Mouse (Mus musculus): ENCODE results near the gene Olfr593. TPM values are rescaled to one million over a fixed set of nuclear protein-coding genes. Genes with fewer than 3 reads are reported as not detected.
"Not testable (repeated sequence)": the region's sequence is repeated elsewhere in the genome, so short reads cannot be mapped to it uniquely, and the experiment has no call there.

Olfr593 gene
- not detected in 2 replicates for polyA plus RNA-seq (2014; fragmentation: Nextera tagmentation; extraction: Ambion mirVana)

GRCm38 (mm10) chr7:103211562-103211961 is at the start of gene Olfr593:
Gene Olfr593, plus strand, starts transcription at chr7:103211862.
- H3K4me1 ChIP-seq (replicated peaks; ENCODE audit: control insufficient read depth, insufficient read depth, low read length): no peaks in the 10 kb centered on the region
- H3K9ac ChIP-seq (ENCODE audit: low read depth, low read length): no peak within 1 kb of the TSS
- H3K27me3 ChIP-seq (replicated peaks; ENCODE audit: control insufficient read depth, insufficient read depth, low read length): no peaks in the 10 kb centered on the region
- no peak within 1 kb of the TSS for H3K4me2 ChIP-seq
- DNase-seq (ENCODE audit: low spot score) (no peak), ATAC-seq (replicated peaks; ENCODE audit: low FRiP score) (no peak)
- no peaks in the 10 kb centered on the region for H3K9me3 ChIP-seq (ENCODE audit: control insufficient read depth, low read length)
- H3K36me3 ChIP-seq (ENCODE audit: control insufficient read depth, insufficient read depth, low read length): no peaks in the 10 kb centered on the region
- H3K4me3 ChIP-seq (ENCODE audit: low read depth, low read length): no peak within 1 kb of the TSS
- WGBS: 69% methylated on average over 1 of the region's 1 CpGs
- no peak within 1 kb of the TSS for H3K27ac ChIP-seq (ENCODE audit: low read depth, low read length)

- Histone ChIP-seq H3K9ac (ENCODE audit: low read depth, low read length) (no peak overlapping the region), H3K4me3 (ENCODE audit: low read depth, low read length) (no peak overlapping the region), H3K9me3 (ENCODE audit: control insufficient read depth, low read length) (no peaks in the 10 kb centered on the region), H3K4me2 (no peak overlapping the region), H3K27me3 (replicated peaks; ENCODE audit: control insufficient read depth, insufficient read depth, low read length) (no peaks in the 10 kb centered on the region), H3K36me3 (ENCODE audit: control insufficient read depth, insufficient read depth, low read length) (no peaks in the 10 kb centered on the region), H3K4me1 (replicated peaks; ENCODE audit: control insufficient read depth, insufficient read depth, low read length) (no peaks in the 10 kb centered on the region), H3K27ac (ENCODE audit: low read depth, low read length) (no peak overlapping the region)
- 74% methylated on average over 5 of the region's 5 CpGs for WGBS
- no peak for ATAC-seq (replicated peaks; ENCODE audit: low FRiP score)
- DNase-seq (ENCODE audit: low spot score): no peak
Measured at GRCm38 (mm10) chr7:103169697-103170096, 42.0 kb upstream of the Olfr593 start.

- Histone ChIP-seq H3K36me3 (ENCODE audit: control insufficient read depth, insufficient read depth, low read length) (no peaks in the 10 kb centered on the region), H3K4me3 (ENCODE audit: low read depth, low read length) (no peak within 1 kb of the TSS), H3K4me2 (no peak within 1 kb of the TSS), H3K27ac (ENCODE audit: low read depth, low read length) (no peak within 1 kb of the TSS), H3K27me3 (replicated peaks; ENCODE audit: control insufficient read depth, insufficient read depth, low read length) (no peaks in the 10 kb centered on the region), H3K9me3 (ENCODE audit: control insufficient read depth, low read length) (no peaks in the 10 kb centered on the region), H3K4me1 (replicated peaks; ENCODE audit: control insufficient read depth, insufficient read depth, low read length) (no peaks in the 10 kb centered on the region), H3K9ac (ENCODE audit: low read depth, low read length) (no peak within 1 kb of the TSS)
- DNase-seq (ENCODE audit: low spot score) (no peak), ATAC-seq (replicated peaks; ENCODE audit: low FRiP score) (no peak)
- 78% methylated on average over 1 of the region's 1 CpGs for WGBS
Measured at GRCm38 (mm10) chr7:103178240-103178639, 33.4 kb upstream of the Olfr593 start, which contains the start of gene Olfr591. Gene Olfr591, minus strand, starts transcription at chr7:103178340.

- not testable (repeated sequence) for H3K4me3 ChIP-seq (ENCODE audit: low read depth, low read length); H3K4me1 ChIP-seq (replicated peaks; ENCODE audit: control insufficient read depth, insufficient read depth, low read length); H3K4me2 ChIP-seq; ATAC-seq (replicated peaks; ENCODE audit: low FRiP score); H3K27me3 ChIP-seq (replicated peaks; ENCODE audit: control insufficient read depth, insufficient read depth, low read length); H3K9ac ChIP-seq (ENCODE audit: low read depth, low read length); H3K27ac ChIP-seq (ENCODE audit: low read depth, low read length); H3K36me3 ChIP-seq (ENCODE audit: control insufficient read depth, insufficient read depth, low read length); DNase-seq (ENCODE audit: low spot score); H3K9me3 ChIP-seq (ENCODE audit: control insufficient read depth, low read length)
- WGBS: 73% methylated on average over 1 of the region's 1 CpGs
Measured at GRCm38 (mm10) chr7:103184503-103184902, 27.2 kb upstream of the Olfr593 start, which contains the start of gene Olfr592. Gene Olfr592, plus strand, starts transcription at chr7:103184803.

GRCm38 (mm10) chr7:103212050-103212449 is 388 bp downstream of the Olfr593 start:
- H3K36me3 ChIP-seq (ENCODE audit: control insufficient read depth, insufficient read depth, low read length); ATAC-seq (replicated peaks; ENCODE audit: low FRiP score); H3K4me2 ChIP-seq; H3K9me3 ChIP-seq (ENCODE audit: control insufficient read depth, low read length); H3K4me3 ChIP-seq (ENCODE audit: low read depth, low read length); DNase-seq (ENCODE audit: low spot score); H3K27me3 ChIP-seq (replicated peaks; ENCODE audit: control insufficient read depth, insufficient read depth, low read length); H3K4me1 ChIP-seq (replicated peaks; ENCODE audit: control insufficient read depth, insufficient read depth, low read length); H3K9ac ChIP-seq (ENCODE audit: low read depth, low read length); H3K27ac ChIP-seq (ENCODE audit: low read depth, low read length): not testable (repeated sequence)
- 89% methylated on average over 5 of the region's 5 CpGs for WGBS

- H3K4me3 ChIP-seq (ENCODE audit: low read depth, low read length): no peak within 1 kb of the TSS
Measured at GRCm38 (mm10) chr7:103216696-103217095, 5.0 kb downstream of the Olfr593 start, which contains the start of gene Olfr594. Gene Olfr594, plus strand, starts transcription at chr7:103216996.

GRCm38 (mm10) chr7:103252405-103252804 is 40.7 kb downstream of the Olfr593 start, which contains the start of gene Usp17ld:
Gene Usp17ld, minus strand, starts transcription at chr7:103252505.
- not testable (repeated sequence) for H3K4me3 ChIP-seq (ENCODE audit: low read depth, low read length); H3K36me3 ChIP-seq (ENCODE audit: control insufficient read depth, insufficient read depth, low read length); H3K9me3 ChIP-seq (ENCODE audit: control insufficient read depth, low read length); H3K4me1 ChIP-seq (replicated peaks; ENCODE audit: control insufficient read depth, insufficient read depth, low read length); DNase-seq (ENCODE audit: low spot score); H3K4me2 ChIP-seq; ATAC-seq (replicated peaks; ENCODE audit: low FRiP score); H3K27me3 ChIP-seq (replicated peaks; ENCODE audit: control insufficient read depth, insufficient read depth, low read length); H3K9ac ChIP-seq (ENCODE audit: low read depth, low read length); H3K27ac ChIP-seq (ENCODE audit: low read depth, low read length)

More at GRCm38 (mm10) chr7:103216696-103217095, 5.0 kb downstream of the Olfr593 start, which contains the start of gene Olfr594:
- no peak within 1 kb of the TSS for H3K4me2 ChIP-seq
- no peak within 1 kb of the TSS for H3K9ac ChIP-seq (ENCODE audit: low read depth, low read length)
- ATAC-seq (replicated peaks; ENCODE audit: low FRiP score): no peak
- DNase-seq (ENCODE audit: low spot score): no peak
- no peaks in the 10 kb centered on the region for H3K27me3 ChIP-seq (replicated peaks; ENCODE audit: control insufficient read depth, insufficient read depth, low read length)
- no peaks in the 10 kb centered on the region for H3K9me3 ChIP-seq (ENCODE audit: control insufficient read depth, low read length)
- H3K36me3 ChIP-seq (ENCODE audit: control insufficient read depth, insufficient read depth, low read length): no peaks in the 10 kb centered on the region
- no peak within 1 kb of the TSS for H3K27ac ChIP-seq (ENCODE audit: low read depth, low read length)
- H3K4me1 ChIP-seq (replicated peaks; ENCODE audit: control insufficient read depth, insufficient read depth, low read length): no peaks in the 10 kb centered on the region

Small RNA genes lying within 50 kb of the gene (microRNA-seq; reads per million reads assigned to microRNA genes)
- gene Gm25171 (ENCODE audit: borderline number of aligned reads): not detected

Other genes starting within 250 kb of the Olfr593 start
- gene Olfr576, start 249.2 kb upstream of the Olfr593 start, polyA plus RNA-seq (2014; fragmentation: Nextera tagmentation; extraction: Ambion mirVana): not detected in 2 replicates
- gene Olfr577, start 235.9 kb upstream of the Olfr593 start, polyA plus RNA-seq (2014; fragmentation: Nextera tagmentation; extraction: Ambion mirVana): not detected in 2 replicates
- not detected in 2 replicates for gene Olfr578, start 222.5 kb upstream of the Olfr593 start, polyA plus RNA-seq (2014; fragmentation: Nextera tagmentation; extraction: Ambion mirVana)
- not detected in 2 replicates for gene Olfr582, start 173.8 kb upstream of the Olfr593 start, polyA plus RNA-seq (2014; fragmentation: Nextera tagmentation; extraction: Ambion mirVana)
- gene Olfr583, start 160.6 kb upstream of the Olfr593 start, polyA plus RNA-seq (2014; fragmentation: Nextera tagmentation; extraction: Ambion mirVana): not detected in 2 replicates
- not detected in 2 replicates for gene Olfr584, start 130.0 kb upstream of the Olfr593 start, polyA plus RNA-seq (2014; fragmentation: Nextera tagmentation; extraction: Ambion mirVana)
- not detected in 2 replicates for gene Olfr585, start 114.1 kb upstream of the Olfr593 start, polyA plus RNA-seq (2014; fragmentation: Nextera tagmentation; extraction: Ambion mirVana)
- gene Olfr586, start 86.2 kb upstream of the Olfr593 start, polyA plus RNA-seq (2014; fragmentation: Nextera tagmentation; extraction: Ambion mirVana): not detected in 2 replicates
- not detected in 2 replicates for gene Olfr588-ps1, start 71.0 kb upstream of the Olfr593 start, polyA plus RNA-seq (2014; fragmentation: Nextera tagmentation; extraction: Ambion mirVana)
- not detected in 2 replicates for gene Olfr589, start 55.5 kb upstream of the Olfr593 start, polyA plus RNA-seq (2014; fragmentation: Nextera tagmentation; extraction: Ambion mirVana)
- gene Olfr591, start 33.5 kb upstream of the Olfr593 start, polyA plus RNA-seq (2014; fragmentation: Nextera tagmentation; extraction: Ambion mirVana): not detected in 2 replicates
- gene Olfr592, start 27.1 kb upstream of the Olfr593 start, polyA plus RNA-seq (2014; fragmentation: Nextera tagmentation; extraction: Ambion mirVana): not detected in 2 replicates
- not detected in 2 replicates for gene Olfr594, start 5.1 kb downstream of the Olfr593 start, polyA plus RNA-seq (2014; fragmentation: Nextera tagmentation; extraction: Ambion mirVana)
- not detected in 2 replicates for gene Usp17ld, start 40.6 kb downstream of the Olfr593 start, polyA plus RNA-seq (2014; fragmentation: Nextera tagmentation; extraction: Ambion mirVana)
- gene Olfr596, start 93.8 kb downstream of the Olfr593 start, polyA plus RNA-seq (2014; fragmentation: Nextera tagmentation; extraction: Ambion mirVana): not detected in 2 replicates
- not detected in 2 replicates for gene Olfr597, start 104.5 kb downstream of the Olfr593 start, polyA plus RNA-seq (2014; fragmentation: Nextera tagmentation; extraction: Ambion mirVana)
- gene Olfr598, start 111.7 kb downstream of the Olfr593 start, polyA plus RNA-seq (2014; fragmentation: Nextera tagmentation; extraction: Ambion mirVana): not detected in 2 replicates
- not detected in 2 replicates for gene Olfr599, start 124.1 kb downstream of the Olfr593 start, polyA plus RNA-seq (2014; fragmentation: Nextera tagmentation; extraction: Ambion mirVana)
- gene Olfr600, start 137.8 kb downstream of the Olfr593 start, polyA plus RNA-seq (2014; fragmentation: Nextera tagmentation; extraction: Ambion mirVana): not detected in 2 replicates
- not detected in 2 replicates for gene Olfr601, start 150.8 kb downstream of the Olfr593 start, polyA plus RNA-seq (2014; fragmentation: Nextera tagmentation; extraction: Ambion mirVana)
- not detected in 2 replicates for gene Olfr603, start 174.3 kb downstream of the Olfr593 start, polyA plus RNA-seq (2014; fragmentation: Nextera tagmentation; extraction: Ambion mirVana)
- gene Usp17lc, start 203.2 kb downstream of the Olfr593 start, polyA plus RNA-seq (2014; fragmentation: Nextera tagmentation; extraction: Ambion mirVana): not detected in 2 replicates
- not detected in 2 replicates for gene Olfr605, start 233.6 kb downstream of the Olfr593 start, polyA plus RNA-seq (2014; fragmentation: Nextera tagmentation; extraction: Ambion mirVana)
- gene Olfr606, start 237.2 kb downstream of the Olfr593 start, polyA plus RNA-seq (2014; fragmentation: Nextera tagmentation; extraction: Ambion mirVana): not detected in 2 replicates